Mouse (Mus musculus): ENCODE measurements around the gene Ndufv1. TPM values are rescaled to one million over a fixed set of nuclear protein-coding genes. Genes with fewer than 3 reads are reported as not detected.
"Not testable (repeated sequence)": the region's sequence is repeated elsewhere in the genome, so short reads cannot be mapped to it uniquely, and the experiment has no call there.

The Ndufv1 gene
- polyA plus RNA-seq (2015; fragmentation: Nextera tagmentation; extraction: Ambion mirVana), result 244 and 247 TPM in 2 replicates

DNA sequence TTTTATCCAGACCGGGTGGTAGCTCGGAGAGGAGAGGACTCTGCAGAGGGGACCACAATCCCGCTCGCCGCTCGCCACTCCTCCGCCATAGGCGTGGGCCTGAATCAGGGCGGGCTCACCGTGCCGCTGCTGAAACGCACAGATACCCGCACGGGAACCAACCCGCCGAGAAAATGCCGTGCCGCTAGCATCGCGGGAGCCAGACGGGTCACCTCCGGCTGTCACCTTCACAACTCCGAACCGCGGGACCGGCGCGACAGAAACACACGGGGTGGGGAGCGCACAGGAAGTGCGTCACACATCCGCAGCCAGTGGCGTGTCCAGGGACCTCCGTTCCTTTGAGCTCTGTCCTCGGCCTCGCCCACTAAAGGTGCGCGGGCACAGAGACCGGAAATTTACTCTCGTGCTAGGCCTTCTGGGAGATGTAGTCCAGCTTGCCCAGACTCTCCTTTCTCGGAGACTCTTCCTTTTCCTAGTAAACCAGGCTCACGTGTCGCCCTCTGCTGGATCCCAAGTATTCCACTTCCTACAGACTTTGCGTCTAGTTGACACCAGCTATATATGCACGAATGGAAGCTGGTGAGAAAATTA lies at the start of gene Ndufv1:
Gene Ndufv1 (minus strand): TSS at position 375 of the 591 bp plus-strand sequence.
- Histone ChIP-seq H3K9ac (peak within 1 kb of the TSS; percentile 80), H3K27me3 (no peaks in the 10 kb centered on the region), H3K4me1 (replicated peaks) (peaks cover 12% of the 10 kb centered on the region), H3K36me3 (peaks cover 21% of the 10 kb centered on the region), H3K4me3 (peak within 1 kb of the TSS; percentile 84), H3K27ac (replicated peaks) (peak within 1 kb of the TSS; percentile 81), H3K4me2 (peak within 1 kb of the TSS; percentile 69), H3K9me3 (no peaks in the 10 kb centered on the region)
- under 1% methylated on average over 45 of the region's 45 CpGs for WGBS
- peak; percentile 99 for ATAC-seq (ENCODE audit: low FRiP score, low read depth)

DNA sequence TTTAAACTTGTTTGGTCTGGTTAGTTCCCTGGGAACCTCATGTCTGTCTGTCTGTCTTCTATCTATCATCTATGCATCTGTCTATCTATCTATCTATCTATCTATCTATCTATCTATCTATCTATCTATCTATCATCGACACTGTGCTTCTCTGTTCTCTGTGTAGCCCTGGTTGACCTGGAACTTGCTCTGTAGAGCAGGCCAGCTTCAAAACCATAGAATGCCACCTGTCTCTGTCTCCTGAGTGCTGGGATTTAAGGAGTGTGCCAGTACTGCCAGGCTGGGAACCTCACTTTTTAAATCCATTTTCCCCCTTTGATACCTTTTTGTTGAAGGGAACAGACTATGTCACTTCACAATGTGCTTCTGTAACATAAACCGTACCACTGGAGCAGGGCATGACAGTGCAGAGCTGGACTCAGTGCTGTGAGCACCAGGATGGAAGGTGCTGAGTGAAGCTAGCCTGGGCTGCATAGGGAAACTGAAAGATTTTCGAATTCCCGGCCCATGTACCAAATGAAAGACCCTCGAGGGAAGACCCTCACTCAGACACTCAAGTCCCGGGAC lies 48.4 kb upstream of the Ndufv1 start:
- no peaks in the 10 kb centered on the region for H3K4me1 ChIP-seq (replicated peaks)
- no peaks in the 10 kb centered on the region for H3K27me3 ChIP-seq
- no peak for ATAC-seq (ENCODE audit: low FRiP score, low read depth)
- no peak overlapping the region for H3K4me3 ChIP-seq
- no peaks in the 10 kb centered on the region for H3K36me3 ChIP-seq
- H3K9me3 ChIP-seq, result no peaks in the 10 kb centered on the region
- H3K4me2 ChIP-seq, result no peak overlapping the region
- H3K9ac ChIP-seq, result no peak overlapping the region
- WGBS, result 91% methylated on average over 6 of the region's 6 CpGs
- H3K27ac ChIP-seq (replicated peaks), result no peak overlapping the region

DNA sequence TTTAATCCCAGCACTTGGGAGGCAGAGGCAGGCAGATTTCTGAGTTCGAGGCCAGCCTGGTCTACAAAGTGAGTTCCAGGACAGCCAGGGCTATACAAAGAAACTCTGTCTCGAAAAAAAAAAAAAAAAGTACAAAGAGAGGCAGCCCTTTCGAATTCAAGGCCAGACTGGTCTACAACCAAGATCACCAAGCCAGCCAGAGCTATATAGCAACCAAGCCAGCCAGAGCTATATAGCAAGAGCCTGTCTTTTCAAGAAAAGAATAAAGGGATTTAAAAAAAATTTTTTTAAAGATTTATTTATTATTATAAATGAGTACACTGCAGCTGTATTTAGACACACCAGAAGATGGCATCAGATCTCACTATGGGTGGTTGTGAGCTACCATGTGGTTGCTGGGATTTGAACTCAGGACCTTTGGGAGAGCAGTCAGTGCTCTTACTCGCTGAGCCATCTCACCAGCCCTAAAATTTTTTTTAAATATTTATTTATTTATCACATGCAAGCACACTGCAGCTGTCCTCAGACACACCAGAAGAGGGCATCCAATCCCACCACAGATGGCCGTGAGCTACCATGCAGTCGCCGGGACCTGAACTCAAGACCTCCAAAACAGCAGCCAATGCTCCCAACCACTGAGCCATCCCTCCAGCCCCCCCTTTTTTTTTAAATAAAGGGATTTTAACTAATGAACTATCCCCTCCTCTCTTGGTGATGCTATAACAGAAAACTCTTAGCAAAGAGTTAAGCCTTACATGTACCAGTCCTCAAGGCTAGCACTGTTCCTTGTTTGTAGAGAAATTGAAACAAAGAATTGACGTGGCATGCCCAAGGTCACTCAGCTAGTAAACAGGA lies 47.7 kb upstream of the Ndufv1 start:
- not testable (repeated sequence) for H3K4me3 ChIP-seq; H3K27me3 ChIP-seq; H3K9me3 ChIP-seq; ATAC-seq (ENCODE audit: low FRiP score, low read depth); H3K9ac ChIP-seq; H3K27ac ChIP-seq (replicated peaks); H3K4me2 ChIP-seq; H3K36me3 ChIP-seq; H3K4me1 ChIP-seq (replicated peaks)
- WGBS, result 89% methylated on average over 8 of the region's 8 CpGs

DNA sequence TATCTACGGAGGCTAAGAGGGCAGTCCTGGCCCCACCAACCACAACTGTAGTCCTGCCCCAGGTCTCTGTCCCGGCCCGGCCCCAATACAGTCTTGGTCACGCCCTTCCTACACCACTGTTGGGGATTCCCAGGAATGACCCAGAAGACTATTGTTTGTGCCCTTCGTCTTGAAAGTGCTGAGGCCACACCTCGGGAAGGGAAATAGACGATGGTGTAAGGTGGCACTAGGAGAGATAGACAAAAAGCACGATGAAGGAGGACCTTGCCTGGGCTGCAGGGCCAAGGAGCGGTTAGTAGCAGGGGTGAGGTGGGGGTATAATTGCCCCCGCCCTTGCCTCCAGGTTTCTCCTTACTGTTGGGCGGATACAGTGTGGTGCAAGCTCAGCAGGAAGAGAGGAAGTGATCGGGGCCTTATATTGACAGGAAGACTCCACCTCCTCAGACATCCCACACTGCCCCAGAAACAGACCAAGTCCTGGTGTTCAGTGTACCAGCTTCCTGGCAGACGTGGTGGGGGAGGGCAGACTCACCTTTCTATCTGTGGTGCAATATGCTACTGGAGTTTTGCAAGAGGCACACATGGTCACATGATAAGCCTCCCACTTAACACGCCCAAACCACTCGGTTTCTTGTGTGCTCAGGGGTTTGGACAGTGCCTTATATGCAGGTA lies 46.6 kb upstream of the Ndufv1 start, which contains the start of gene Gstp3:
Gene Gstp3 (minus strand): TSS at position 501 of the 672 bp plus-strand sequence.
- Histone ChIP-seq H3K9ac (no peak within 1 kb of the TSS), H3K27me3 (no peaks in the 10 kb centered on the region), H3K36me3 (no peaks in the 10 kb centered on the region), H3K27ac (replicated peaks) (no peak within 1 kb of the TSS), H3K4me1 (replicated peaks) (no peaks in the 10 kb centered on the region), H3K4me3 (no peak within 1 kb of the TSS), H3K9me3 (no peaks in the 10 kb centered on the region), H3K4me2 (no peak within 1 kb of the TSS)
- no peak for ATAC-seq (ENCODE audit: low FRiP score, low read depth)
- 86% methylated on average over 15 of the region's 15 CpGs for WGBS

DNA sequence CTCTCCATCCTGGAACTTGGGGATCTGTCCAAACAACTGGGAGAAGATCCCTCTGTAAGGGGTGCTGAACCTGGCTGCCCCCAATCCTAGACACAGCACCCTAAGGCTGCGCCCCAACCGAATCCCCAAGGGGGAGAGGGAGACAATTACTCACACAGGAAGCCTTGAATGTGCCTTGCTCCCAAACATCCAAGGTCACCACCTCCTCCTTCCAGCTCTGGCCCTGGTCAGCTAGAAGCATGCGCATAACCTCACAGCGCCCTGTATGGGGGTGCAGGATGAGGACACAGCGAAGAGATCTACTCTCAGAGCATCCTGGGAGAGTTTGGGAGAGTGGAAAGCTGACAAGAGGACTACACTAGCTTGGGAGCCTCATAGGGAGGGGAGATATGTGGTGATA lies 46.0 kb upstream of the Ndufv1 start:
- Histone ChIP-seq H3K27me3 (no peaks in the 10 kb centered on the region), H3K4me3 (no peak overlapping the region), H3K36me3 (no peaks in the 10 kb centered on the region), H3K27ac (replicated peaks) (no peak overlapping the region), H3K4me2 (no peak overlapping the region), H3K9me3 (no peaks in the 10 kb centered on the region), H3K9ac (no peak overlapping the region), H3K4me1 (replicated peaks) (no peaks in the 10 kb centered on the region)
- 89% methylated on average over 5 of the region's 5 CpGs for WGBS
- ATAC-seq (ENCODE audit: low FRiP score, low read depth), result no peak

DNA sequence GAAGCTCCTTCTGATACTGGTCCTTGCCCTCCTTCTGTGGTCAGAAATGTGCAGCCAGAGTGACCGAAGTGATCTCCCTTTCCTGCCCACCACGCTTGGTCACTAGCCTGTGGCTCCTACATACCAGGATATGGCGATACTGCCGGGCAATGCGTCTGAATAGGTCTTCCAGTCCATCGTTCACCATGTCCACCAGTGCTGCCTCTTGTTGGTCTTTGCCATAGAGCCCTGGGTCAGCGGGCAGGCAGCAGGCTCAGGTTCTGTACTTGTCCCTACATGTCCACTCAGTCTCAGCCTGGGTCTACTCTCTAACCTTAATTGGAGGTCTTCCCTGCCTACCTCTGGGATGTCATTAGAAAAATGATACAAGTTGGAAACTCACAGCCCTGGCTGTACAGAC lies 45.4 kb upstream of the Ndufv1 start:
- Histone ChIP-seq H3K27ac (replicated peaks) (no peak overlapping the region), H3K27me3 (no peaks in the 10 kb centered on the region), H3K4me2 (no peak overlapping the region), H3K4me1 (replicated peaks) (no peaks in the 10 kb centered on the region), H3K9me3 (no peaks in the 10 kb centered on the region), H3K9ac (no peak overlapping the region), H3K36me3 (no peaks in the 10 kb centered on the region), H3K4me3 (no peak overlapping the region)
- no peak for ATAC-seq (ENCODE audit: low FRiP score, low read depth)
- WGBS, result 95% methylated on average over 7 of the region's 7 CpGs

DNA sequence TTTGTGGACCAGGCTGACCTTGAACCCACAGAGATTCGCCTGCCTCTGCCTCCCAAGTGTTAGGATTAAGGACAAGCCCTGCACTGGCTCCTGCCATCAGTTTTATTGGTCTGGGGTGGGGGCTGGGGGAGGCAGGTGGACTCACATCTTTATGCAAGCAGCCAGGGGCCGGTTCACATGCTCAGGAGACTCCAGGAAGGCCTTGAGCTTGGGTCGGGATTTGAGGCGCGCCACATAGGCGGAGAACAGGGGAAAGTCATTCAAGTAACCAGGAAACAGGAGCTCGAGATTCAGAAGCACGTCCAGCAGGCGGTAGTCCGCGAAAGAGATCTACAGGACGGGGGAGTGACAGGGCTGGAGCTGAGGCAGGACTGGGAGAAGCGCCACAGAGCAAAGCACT lies 44.8 kb upstream of the Ndufv1 start:
- Histone ChIP-seq H3K36me3 (no peaks in the 10 kb centered on the region), H3K9ac (no peak overlapping the region), H3K9me3 (no peaks in the 10 kb centered on the region), H3K27ac (replicated peaks) (no peak overlapping the region), H3K4me3 (no peak overlapping the region), H3K4me1 (replicated peaks) (no peaks in the 10 kb centered on the region), H3K4me2 (no peak overlapping the region), H3K27me3 (no peaks in the 10 kb centered on the region)
- ATAC-seq (ENCODE audit: low FRiP score, low read depth), result no peak
- WGBS, result 84% methylated on average over 13 of the region's 13 CpGs

DNA sequence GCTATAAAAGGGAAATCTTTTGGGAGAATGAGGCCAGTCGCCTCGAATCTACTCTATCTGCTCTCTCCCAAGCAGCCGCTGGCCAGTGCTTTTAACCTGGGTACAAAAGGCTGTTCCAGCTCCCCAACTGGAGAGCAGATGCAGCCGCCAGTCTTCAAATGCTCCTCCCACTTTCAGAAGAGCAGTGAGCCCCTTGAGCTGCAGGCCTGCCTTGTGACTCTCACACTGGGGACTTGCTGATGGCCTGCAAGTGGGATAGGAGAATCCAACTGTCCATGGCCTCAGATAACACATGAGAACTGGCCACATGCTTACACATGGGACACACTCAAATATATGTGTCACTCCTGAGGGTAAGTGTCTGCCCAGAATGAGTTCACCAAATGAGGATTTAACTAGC lies 44.1 kb upstream of the Ndufv1 start:
- no peak overlapping the region for H3K4me3 ChIP-seq
- H3K4me2 ChIP-seq, result no peak overlapping the region
- no peaks in the 10 kb centered on the region for H3K36me3 ChIP-seq
- H3K9ac ChIP-seq, result no peak overlapping the region
- no peaks in the 10 kb centered on the region for H3K9me3 ChIP-seq
- no peaks in the 10 kb centered on the region for H3K4me1 ChIP-seq (replicated peaks)
- ATAC-seq (ENCODE audit: low FRiP score, low read depth), result no peak
- H3K27ac ChIP-seq (replicated peaks), result no peak overlapping the region
- WGBS, result 30% methylated on average over 4 of the region's 4 CpGs
- H3K27me3 ChIP-seq, result no peaks in the 10 kb centered on the region

DNA sequence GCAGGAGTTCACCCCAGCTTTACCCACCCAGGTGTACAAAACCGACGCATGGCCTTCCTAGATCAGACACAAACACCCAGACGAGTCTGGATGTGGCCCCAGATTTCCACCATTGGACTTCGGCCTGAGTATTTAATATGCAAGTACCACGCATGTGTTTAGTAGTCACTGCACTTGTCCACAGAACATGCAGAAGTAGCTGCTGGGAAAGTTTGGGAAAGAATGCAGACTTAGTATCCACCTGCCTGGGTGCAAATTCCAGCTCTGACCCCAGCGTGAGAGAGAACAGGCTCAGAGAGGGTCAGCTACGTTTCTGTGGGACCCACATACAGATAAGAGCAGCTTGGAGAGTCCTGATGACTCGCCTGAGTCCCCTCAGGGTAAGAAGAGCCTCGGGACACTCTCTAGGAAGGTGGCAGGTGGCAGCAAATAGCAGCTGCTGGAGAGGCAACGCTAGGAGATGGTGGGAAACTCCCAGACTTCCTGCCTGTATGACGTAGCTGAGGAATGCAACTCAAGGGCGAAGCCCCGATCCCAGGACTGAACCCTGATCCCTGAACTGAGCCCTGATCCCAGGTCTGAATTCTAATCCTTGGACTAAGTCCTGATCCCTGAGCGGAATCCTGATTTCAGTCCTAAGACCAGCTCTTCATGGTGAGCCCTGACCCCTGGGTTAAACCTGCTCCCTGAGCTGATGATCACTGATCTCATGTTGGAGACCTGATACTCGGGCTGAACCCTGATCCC lies 43.5 kb upstream of the Ndufv1 start:
- WGBS, result 66% methylated on average over 15 of the region's 15 CpGs

DNA sequence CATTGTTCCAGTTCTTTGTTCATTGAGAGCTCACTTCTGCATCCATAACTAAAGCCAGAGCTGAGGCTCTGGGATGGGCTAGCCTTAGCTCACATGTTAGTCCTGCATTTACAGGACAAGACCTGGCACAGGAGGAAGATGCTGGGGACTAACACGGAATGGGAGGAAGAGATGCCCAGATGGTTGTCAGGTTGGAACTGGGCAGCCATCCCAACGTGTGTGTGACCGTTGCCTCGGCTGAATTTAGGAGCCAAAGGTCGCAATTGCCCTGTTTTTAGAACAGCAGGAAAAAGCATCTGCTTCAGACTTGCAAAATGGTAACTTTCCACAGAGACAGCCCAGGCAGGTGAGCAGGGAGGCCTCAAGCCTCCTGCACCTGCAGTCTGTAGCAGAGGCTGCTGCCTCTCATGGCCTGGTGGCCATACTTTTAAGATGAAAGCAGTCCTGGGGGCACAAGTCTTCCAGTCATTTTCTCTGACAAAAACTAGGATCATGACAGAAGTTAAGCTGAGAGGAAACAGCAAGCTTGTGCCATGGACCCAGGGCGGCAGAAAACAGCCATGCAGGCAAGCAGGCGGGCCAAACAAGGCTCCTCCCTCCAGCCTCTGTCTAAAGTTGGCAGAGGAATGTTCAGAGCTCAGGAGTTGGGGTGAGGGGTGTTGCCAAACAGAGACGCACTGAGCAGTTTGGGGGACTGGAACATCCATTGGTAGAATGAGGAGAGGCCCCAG lies 42.8 kb upstream of the Ndufv1 start:
- WGBS, result 72% methylated on average over 8 of the region's 8 CpGs
- H3K36me3 ChIP-seq, result no peaks in the 10 kb centered on the region
- H3K4me1 ChIP-seq (replicated peaks), result no peaks in the 10 kb centered on the region
- no peaks in the 10 kb centered on the region for H3K9me3 ChIP-seq
- H3K4me2 ChIP-seq, result no peak overlapping the region
- H3K27me3 ChIP-seq, result no peaks in the 10 kb centered on the region
- no peak overlapping the region for H3K27ac ChIP-seq (replicated peaks)
- ATAC-seq (ENCODE audit: low FRiP score, low read depth), result no peak
- H3K4me3 ChIP-seq, result no peak overlapping the region
- H3K9ac ChIP-seq, result no peak overlapping the region

More for the DNA sequence above, 43.5 kb upstream of the Ndufv1 start:
- no peak for ATAC-seq (ENCODE audit: low FRiP score, low read depth)
- no peaks in the 10 kb centered on the region for H3K36me3 ChIP-seq
- no peaks in the 10 kb centered on the region for H3K4me1 ChIP-seq (replicated peaks)
- H3K27ac ChIP-seq (replicated peaks), result no peak overlapping the region
- H3K9me3 ChIP-seq, result no peaks in the 10 kb centered on the region
- H3K4me2 ChIP-seq, result no peak overlapping the region
- H3K4me3 ChIP-seq, result no peak overlapping the region
- H3K27me3 ChIP-seq, result no peaks in the 10 kb centered on the region
- no peak overlapping the region for H3K9ac ChIP-seq

DNA sequence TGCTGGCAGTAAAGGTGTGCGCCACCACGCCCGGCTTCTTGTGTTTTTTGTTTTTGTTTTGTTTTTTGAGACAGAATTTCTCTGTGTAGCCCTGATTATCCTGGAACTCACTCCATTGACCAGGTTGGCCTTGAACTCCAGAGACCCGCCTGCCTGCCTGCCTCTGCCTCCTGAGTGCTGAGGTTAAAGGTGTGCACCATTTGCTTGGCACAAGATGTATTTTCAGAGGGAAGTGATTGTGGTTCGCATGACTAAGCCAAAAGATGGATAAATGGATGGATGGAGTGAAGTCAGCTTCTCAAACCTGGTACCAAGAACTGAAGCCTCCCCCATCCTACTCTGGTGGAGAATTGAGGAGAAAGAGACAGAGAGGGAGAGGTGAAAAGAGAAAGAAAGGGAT lies 42.0 kb upstream of the Ndufv1 start:
- Histone ChIP-seq H3K4me3 (no peak overlapping the region), H3K27me3 (no peaks in the 10 kb centered on the region), H3K4me2 (no peak overlapping the region), H3K27ac (replicated peaks) (no peak overlapping the region), H3K9ac (no peak overlapping the region), H3K36me3 (no peaks in the 10 kb centered on the region), H3K4me1 (replicated peaks) (no peaks in the 10 kb centered on the region), H3K9me3 (no peaks in the 10 kb centered on the region)
- 89% methylated on average over 5 of the region's 5 CpGs for WGBS
- no peak for ATAC-seq (ENCODE audit: low FRiP score, low read depth)
